Mouse (Mus musculus): ENCODE measurements around the gene Setd5. TPM values are rescaled to one million over a fixed set of nuclear protein-coding genes. Genes with fewer than 3 reads are reported as not detected.

The Setd5 gene
- polyA plus RNA-seq, 1 experiment from 2014 or later = 90.0 TPM

- no peaks in the 10 kb centered on the region for H3K27me3 ChIP-seq (replicated peaks; ENCODE audit: control insufficient read depth, insufficient read depth, low read length)
- peaks cover 3% of the 10 kb centered on the region; the same call in 1 of the 2 replicates for H3K4me1 ChIP-seq (replicated peaks; ENCODE audit: control insufficient read depth, insufficient read depth, low read length)
- WGBS = 94% methylated on average over 1 of the region's 1 CpGs
- H3K36me3 ChIP-seq (ENCODE audit: control insufficient read depth, insufficient read depth, low read length) = 0 out of 2 replicates have a peak, but pooled peaks cover 10% of the 10 kb centered on the region
- no peak for DNase-seq (ENCODE audit: low spot score)
- no peak overlapping the region for H3K4me2 ChIP-seq (ENCODE audit: low read length)
- no peak overlapping the region for H3K4me3 ChIP-seq (ENCODE audit: low read depth, low read length)
- H3K9me3 ChIP-seq (ENCODE audit: control insufficient read depth, low read length) = no peaks in the 10 kb centered on the region
- H3K9ac ChIP-seq (ENCODE audit: low read length) = no peak overlapping the region
- no peak for ATAC-seq (replicated peaks; ENCODE audit: low FRiP score, low TSS enrichment, low read depth)
- no peak overlapping the region for H3K27ac ChIP-seq (ENCODE audit: low read depth)
Observed at GRCm38 (mm10) chr6:113161982-113162381, 84.8 kb downstream of the Setd5 start.

- Histone ChIP-seq H3K9me3 (ENCODE audit: control insufficient read depth, low read length) (no peaks in the 10 kb centered on the region), H3K4me1 (replicated peaks; ENCODE audit: control insufficient read depth, insufficient read depth, low read length) (peaks cover 8% of the 10 kb centered on the region; the same call in 1 of the 2 replicates), H3K36me3 (ENCODE audit: control insufficient read depth, insufficient read depth, low read length) (0 out of 2 replicates have a peak, but pooled peaks cover 4% of the 10 kb centered on the region), H3K4me3 (ENCODE audit: low read depth, low read length) (no peak overlapping the region), H3K27ac (ENCODE audit: low read depth) (no peak overlapping the region), H3K27me3 (replicated peaks; ENCODE audit: control insufficient read depth, insufficient read depth, low read length) (no peaks in the 10 kb centered on the region), H3K9ac (ENCODE audit: low read length) (no peak overlapping the region), H3K4me2 (ENCODE audit: low read length) (no peak overlapping the region)
- ATAC-seq (replicated peaks; ENCODE audit: low FRiP score, low TSS enrichment, low read depth) (no peak), DNase-seq (ENCODE audit: low spot score) (no peak)
Observed at GRCm38 (mm10) chr6:113163513-113163912, 86.3 kb downstream of the Setd5 start.

- Histone ChIP-seq H3K27me3 (replicated peaks; ENCODE audit: control insufficient read depth, insufficient read depth, low read length) (no peaks in the 10 kb centered on the region), H3K9me3 (ENCODE audit: control insufficient read depth, low read length) (no peaks in the 10 kb centered on the region), H3K27ac (ENCODE audit: low read depth) (no peak overlapping the region), H3K36me3 (ENCODE audit: control insufficient read depth, insufficient read depth, low read length) (no peaks in the 10 kb centered on the region), H3K4me2 (ENCODE audit: low read length) (no peak overlapping the region), H3K4me3 (ENCODE audit: low read depth, low read length) (no peak overlapping the region), H3K4me1 (replicated peaks; ENCODE audit: control insufficient read depth, insufficient read depth, low read length) (peaks cover 14% of the 10 kb centered on the region; the same call in 1 of the 2 replicates), H3K9ac (ENCODE audit: low read length) (no peak overlapping the region)
- ATAC-seq (replicated peaks; ENCODE audit: low FRiP score, low TSS enrichment, low read depth) (peak; percentile 38), DNase-seq (ENCODE audit: low spot score) (peak; percentile 64)
- WGBS = 57% methylated on average over 17 of the region's 17 CpGs
Observed at GRCm38 (mm10) chr6:113166661-113167251, 89.6 kb downstream of the Setd5 start.

- no peak overlapping the region for H3K4me3 ChIP-seq (ENCODE audit: low read depth, low read length)
- no peak for ATAC-seq (replicated peaks; ENCODE audit: low FRiP score, low TSS enrichment, low read depth)
- H3K4me2 ChIP-seq (ENCODE audit: low read length) = no peak overlapping the region
- no peaks in the 10 kb centered on the region for H3K36me3 ChIP-seq (ENCODE audit: control insufficient read depth, insufficient read depth, low read length)
- DNase-seq (ENCODE audit: low spot score) = no peak
- H3K4me1 ChIP-seq (replicated peaks; ENCODE audit: control insufficient read depth, insufficient read depth, low read length) = peaks cover 14% of the 10 kb centered on the region; the same call in 1 of the 2 replicates
- H3K9ac ChIP-seq (ENCODE audit: low read length) = no peak overlapping the region
- WGBS = 86% methylated on average over 7 of the region's 7 CpGs
- H3K27me3 ChIP-seq (replicated peaks; ENCODE audit: control insufficient read depth, insufficient read depth, low read length) = no peaks in the 10 kb centered on the region
- no peak overlapping the region for H3K27ac ChIP-seq (ENCODE audit: low read depth)
- H3K9me3 ChIP-seq (ENCODE audit: control insufficient read depth, low read length) = no peaks in the 10 kb centered on the region
Observed at GRCm38 (mm10) chr6:113168316-113168975, 91.3 kb downstream of the Setd5 start.

GRCm38 (mm10) chr6:113169852-113170251 is 92.7 kb downstream of the Setd5 start:
- Histone ChIP-seq H3K36me3 (ENCODE audit: control insufficient read depth, insufficient read depth, low read length) (no peaks in the 10 kb centered on the region), H3K4me1 (replicated peaks; ENCODE audit: control insufficient read depth, insufficient read depth, low read length) (peaks cover 14% of the 10 kb centered on the region; the same call in 1 of the 2 replicates), H3K27ac (ENCODE audit: low read depth) (no peak overlapping the region), H3K9ac (ENCODE audit: low read length) (no peak overlapping the region), H3K9me3 (ENCODE audit: control insufficient read depth, low read length) (no peaks in the 10 kb centered on the region), H3K27me3 (replicated peaks; ENCODE audit: control insufficient read depth, insufficient read depth, low read length) (no peaks in the 10 kb centered on the region), H3K4me3 (ENCODE audit: low read depth, low read length) (no peak overlapping the region), H3K4me2 (ENCODE audit: low read length) (no peak overlapping the region)
- 64% methylated on average over 3 of the region's 3 CpGs for WGBS
- no peak for ATAC-seq (replicated peaks; ENCODE audit: low FRiP score, low TSS enrichment, low read depth)
- DNase-seq (ENCODE audit: low spot score) = no peak

- no peaks in the 10 kb centered on the region for H3K36me3 ChIP-seq (ENCODE audit: control insufficient read depth, insufficient read depth, low read length)
- WGBS = 92% methylated on average over 8 of the region's 8 CpGs
- no peak overlapping the region for H3K27ac ChIP-seq (ENCODE audit: low read depth)
- DNase-seq (ENCODE audit: low spot score) (no peak), ATAC-seq (replicated peaks; ENCODE audit: low FRiP score, low TSS enrichment, low read depth) (no peak)
- H3K4me2 ChIP-seq (ENCODE audit: low read length) = no peak overlapping the region
- no peak overlapping the region for H3K9ac ChIP-seq (ENCODE audit: low read length)
- no peaks in the 10 kb centered on the region for H3K27me3 ChIP-seq (replicated peaks; ENCODE audit: control insufficient read depth, insufficient read depth, low read length)
- peaks cover 14% of the 10 kb centered on the region; the same call in 1 of the 2 replicates for H3K4me1 ChIP-seq (replicated peaks; ENCODE audit: control insufficient read depth, insufficient read depth, low read length)
- H3K4me3 ChIP-seq (ENCODE audit: low read depth, low read length) = no peak overlapping the region
- H3K9me3 ChIP-seq (ENCODE audit: control insufficient read depth, low read length) = no peaks in the 10 kb centered on the region
Observed at GRCm38 (mm10) chr6:113170651-113171050, 93.5 kb downstream of the Setd5 start.

GRCm38 (mm10) chr6:113172011-113172410 is 94.8 kb downstream of the Setd5 start:
- Histone ChIP-seq H3K9me3 (ENCODE audit: control insufficient read depth, low read length) (no peaks in the 10 kb centered on the region), H3K4me1 (replicated peaks; ENCODE audit: control insufficient read depth, insufficient read depth, low read length) (peaks cover 10% of the 10 kb centered on the region; the same call in 1 of the 2 replicates), H3K36me3 (ENCODE audit: control insufficient read depth, insufficient read depth, low read length) (no peaks in the 10 kb centered on the region), H3K27me3 (replicated peaks; ENCODE audit: control insufficient read depth, insufficient read depth, low read length) (no peaks in the 10 kb centered on the region), H3K9ac (ENCODE audit: low read length) (no peak overlapping the region), H3K4me3 (ENCODE audit: low read depth, low read length) (no peak overlapping the region), H3K4me2 (ENCODE audit: low read length) (no peak overlapping the region), H3K27ac (ENCODE audit: low read depth) (no peak overlapping the region)
- ATAC-seq (replicated peaks; ENCODE audit: low FRiP score, low TSS enrichment, low read depth) = no peak
- no peak for DNase-seq (ENCODE audit: low spot score)

- no peaks in the 10 kb centered on the region for H3K9me3 ChIP-seq (ENCODE audit: control insufficient read depth, low read length)
- no peak overlapping the region for H3K9ac ChIP-seq (ENCODE audit: low read length)
- no peak overlapping the region for H3K4me3 ChIP-seq (ENCODE audit: low read depth, low read length)
- ATAC-seq (replicated peaks; ENCODE audit: low FRiP score, low TSS enrichment, low read depth) (no peak), DNase-seq (ENCODE audit: low spot score) (peak; percentile 77)
- H3K4me2 ChIP-seq (ENCODE audit: low read length) = no peak overlapping the region
- no peaks in the 10 kb centered on the region for H3K27me3 ChIP-seq (replicated peaks; ENCODE audit: control insufficient read depth, insufficient read depth, low read length)
- 0 out of 2 replicates have a peak, but pooled peaks cover 5% of the 10 kb centered on the region for H3K4me1 ChIP-seq (replicated peaks; ENCODE audit: control insufficient read depth, insufficient read depth, low read length)
- 67% methylated on average over 1 of the region's 1 CpGs for WGBS
- no peaks in the 10 kb centered on the region for H3K36me3 ChIP-seq (ENCODE audit: control insufficient read depth, insufficient read depth, low read length)
- H3K27ac ChIP-seq (ENCODE audit: low read depth) = no peak overlapping the region
Observed at GRCm38 (mm10) chr6:113172568-113172967, 95.4 kb downstream of the Setd5 start.

GRCm38 (mm10) chr6:113175469-113175868 is 98.3 kb downstream of the Setd5 start:
- DNase-seq (ENCODE audit: low spot score) = no peak
- ATAC-seq (replicated peaks; ENCODE audit: low FRiP score, low TSS enrichment, low read depth) = no peak
- H3K4me1 ChIP-seq (replicated peaks; ENCODE audit: control insufficient read depth, insufficient read depth, low read length) = 0 out of 2 replicates have a peak, but pooled peaks cover 5% of the 10 kb centered on the region
- no peak overlapping the region for H3K4me3 ChIP-seq (ENCODE audit: low read depth, low read length)
- H3K36me3 ChIP-seq (ENCODE audit: control insufficient read depth, insufficient read depth, low read length) = no peaks in the 10 kb centered on the region
- H3K4me2 ChIP-seq (ENCODE audit: low read length) = no peak overlapping the region
- H3K9me3 ChIP-seq (ENCODE audit: control insufficient read depth, low read length) = no peaks in the 10 kb centered on the region
- H3K9ac ChIP-seq (ENCODE audit: low read length) = no peak overlapping the region
- 87% methylated on average over 3 of the region's 3 CpGs for WGBS
- no peaks in the 10 kb centered on the region for H3K27me3 ChIP-seq (replicated peaks; ENCODE audit: control insufficient read depth, insufficient read depth, low read length)
- H3K27ac ChIP-seq (ENCODE audit: low read depth) = no peak overlapping the region

Measured in intestine, embryonic 14.5 days (tissue).